Mouse (Mus musculus): ENCODE results near the gene Unkl.
"Not testable (repeated sequence)": the region's sequence is repeated elsewhere in the genome, so short reads cannot be mapped to it uniquely, and the experiment has no call there.

Gene Unkl

DNA sequence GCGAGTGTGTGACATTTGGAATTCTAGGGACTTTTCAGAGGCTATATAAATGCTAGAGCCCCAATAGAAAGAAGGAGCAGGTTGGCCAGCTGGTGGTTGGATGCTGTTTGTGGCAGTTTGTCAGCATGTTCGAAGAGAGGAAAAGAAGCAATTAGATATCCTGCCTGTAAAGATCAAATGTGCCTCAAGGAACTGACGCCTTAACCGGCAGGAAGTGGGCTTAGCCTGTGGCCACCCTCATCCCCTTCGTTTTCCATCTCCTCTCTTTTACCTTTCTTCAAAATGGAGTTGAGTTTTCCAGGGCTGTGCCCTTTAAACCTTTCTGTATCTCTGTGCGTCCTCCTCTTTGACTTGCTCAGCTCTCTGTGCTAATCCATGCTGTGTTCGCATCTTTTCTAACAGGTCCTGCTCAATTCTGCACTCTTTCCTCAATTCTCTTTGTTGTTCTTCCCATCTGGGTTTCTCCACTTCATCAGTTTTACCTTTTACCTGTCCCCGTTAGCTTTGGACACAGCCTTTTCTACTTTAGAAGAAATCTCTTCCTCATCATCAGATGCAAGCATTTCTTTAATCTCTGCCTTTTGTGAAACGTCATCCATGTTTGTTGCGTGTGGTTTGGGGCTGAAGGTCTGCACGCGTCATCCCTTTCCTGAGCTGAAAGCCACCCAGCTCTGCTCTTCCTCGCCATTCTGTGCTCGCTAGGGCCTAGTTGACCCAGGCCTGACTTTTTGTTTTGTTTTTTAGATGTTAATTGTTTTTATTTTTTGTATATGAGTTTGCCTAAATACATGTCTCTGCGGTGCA, 31.5 kb downstream of the Unkl start:
- no peak for DNase-seq (ENCODE audit: extremely low read depth, low read depth)

DNA sequence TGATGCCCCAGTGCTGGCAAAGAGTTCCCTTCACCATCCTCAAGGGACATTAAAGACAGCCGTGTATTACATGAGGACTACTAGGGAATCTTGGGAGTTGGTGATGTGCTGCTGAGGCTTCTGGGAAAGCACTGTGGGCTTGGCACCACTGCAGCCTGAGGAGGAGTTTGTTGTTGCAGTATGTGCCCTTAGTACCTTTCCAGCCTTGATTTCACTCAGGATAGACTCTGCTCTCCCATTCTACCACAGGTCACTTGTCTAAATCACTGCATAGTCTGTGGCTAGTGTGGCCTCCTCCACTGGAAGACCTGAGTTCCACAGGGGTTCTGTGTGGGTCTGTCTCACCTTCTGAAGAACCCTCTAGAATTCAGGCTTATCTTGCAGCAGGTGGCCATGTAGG, 32.5 kb downstream of the Unkl start:
- no peak for DNase-seq (ENCODE audit: extremely low read depth, low read depth)

DNA sequence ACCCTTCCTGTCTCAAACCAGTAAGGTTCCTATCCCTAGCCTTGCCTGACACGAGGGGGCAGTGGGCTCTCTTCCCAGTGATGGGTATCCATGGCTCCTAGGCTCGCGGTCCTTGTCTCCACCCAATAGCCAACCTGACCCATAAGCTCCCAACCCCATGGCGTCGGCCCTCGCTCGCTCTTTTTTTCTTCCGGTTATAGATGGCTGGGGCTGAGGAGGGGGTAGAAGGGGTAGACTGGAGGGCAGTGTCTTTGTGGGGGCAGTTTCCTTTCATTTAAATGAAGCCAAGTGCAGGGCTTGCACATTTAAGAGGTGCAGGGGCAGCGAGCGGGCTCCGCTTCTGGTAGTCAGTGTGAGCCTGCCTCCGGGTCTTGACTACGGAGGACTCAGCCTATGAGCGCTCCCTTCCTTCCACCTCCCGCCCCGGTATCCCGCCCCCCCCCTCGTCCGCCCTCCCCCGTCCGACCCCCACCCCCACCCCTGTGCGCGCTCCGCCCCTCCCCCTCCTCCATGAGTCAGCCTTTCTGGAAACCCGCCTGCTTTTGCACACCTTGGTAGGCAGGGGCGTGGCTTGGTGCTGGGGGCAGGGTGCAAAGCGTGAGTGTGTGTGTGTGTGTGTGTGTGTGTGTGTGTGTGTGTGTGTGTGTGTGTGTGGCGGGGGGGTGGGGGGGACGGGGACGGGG, 33.8 kb downstream of the Unkl start:
- DNase-seq (ENCODE audit: extremely low read depth, low read depth) = no peak

DNA sequence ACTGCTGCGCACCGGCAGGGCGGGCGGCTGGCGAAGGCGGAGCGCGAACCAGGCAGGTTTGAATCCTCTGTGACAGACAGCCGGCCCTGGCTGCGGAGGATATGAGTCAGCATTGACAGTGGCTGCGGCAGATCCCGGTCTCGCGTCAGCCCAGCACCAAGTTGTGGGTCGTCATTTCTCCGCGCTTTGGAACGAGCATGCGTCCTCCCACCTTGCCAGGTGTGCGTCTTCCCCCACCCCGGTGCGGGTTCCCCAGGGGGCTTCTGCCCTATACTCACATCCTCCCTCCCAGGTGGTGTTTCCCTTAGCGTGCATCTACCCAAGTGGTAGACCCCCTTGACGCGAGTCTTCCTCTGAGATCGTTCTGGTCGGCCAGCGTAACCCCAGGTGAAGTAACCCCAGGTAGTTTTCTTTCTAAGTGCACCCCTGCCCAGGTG, 34.3 kb downstream of the Unkl start:
- DNase-seq (ENCODE audit: extremely low read depth, low read depth) = not testable (repeated sequence)

DNA sequence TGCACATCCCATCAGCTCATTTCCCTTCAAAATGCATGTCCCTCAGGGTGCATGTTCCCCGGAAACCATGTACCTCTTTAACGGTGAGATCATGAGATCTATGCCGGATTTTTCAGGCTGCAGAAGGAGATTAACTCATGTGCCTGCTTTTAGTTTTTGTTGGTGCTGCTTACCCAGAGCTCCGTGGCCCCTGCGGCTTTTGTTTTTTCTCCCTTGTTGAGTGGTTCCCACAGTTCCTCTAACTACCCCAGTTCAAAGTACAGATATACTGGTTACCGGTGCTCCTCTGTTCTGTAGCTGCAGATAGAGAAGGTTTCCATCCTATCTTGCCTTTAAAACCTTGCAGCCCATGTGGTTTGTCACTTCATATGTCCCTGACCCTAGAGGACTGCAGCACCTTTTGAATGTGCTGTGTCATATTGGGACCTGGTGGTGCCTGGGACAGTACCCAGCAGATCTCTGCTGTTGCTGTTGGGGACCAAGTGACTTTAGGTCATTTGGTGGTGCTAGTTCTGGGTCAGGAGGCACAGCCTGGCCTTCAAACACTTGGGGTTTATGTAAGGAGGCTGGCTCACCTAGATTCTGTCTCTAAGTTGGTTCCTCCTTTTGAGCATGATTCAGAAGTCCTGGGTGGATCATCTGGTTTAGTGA, 34.9 kb downstream of the Unkl start:
- peak; percentile 78 for DNase-seq (ENCODE audit: extremely low read depth, low read depth)

DNA sequence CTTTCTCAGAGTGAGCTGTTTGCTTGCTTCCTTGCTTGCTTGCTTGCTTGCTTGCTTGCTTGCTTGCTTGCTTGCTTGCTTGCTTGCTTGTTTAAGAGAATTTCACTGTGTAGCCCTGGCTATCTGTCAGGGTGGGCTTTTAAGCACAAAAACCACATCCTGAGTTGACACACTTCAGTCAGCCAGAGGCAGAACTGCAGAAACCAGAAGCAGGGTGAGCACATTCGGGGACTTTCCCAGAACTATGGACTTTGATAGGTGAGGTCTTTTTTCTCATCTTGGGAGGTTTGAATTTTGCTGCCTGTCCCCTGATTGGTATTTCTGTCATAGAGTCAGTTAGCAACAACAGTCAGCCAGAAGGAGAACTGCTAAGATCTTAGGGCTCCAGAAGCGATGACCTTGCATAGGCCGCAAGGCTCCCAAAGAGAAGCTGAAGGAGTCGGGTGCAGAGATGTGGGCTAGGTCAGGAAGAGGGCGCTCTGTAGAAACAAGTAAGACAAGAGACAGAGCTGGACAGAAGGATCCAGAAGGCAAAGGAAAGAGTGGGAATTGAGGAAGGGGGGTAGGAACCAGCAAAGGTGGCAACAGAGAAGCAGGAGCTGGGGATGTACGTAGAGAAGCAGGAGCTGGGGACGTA, 36.5 kb downstream of the Unkl start:
- DNase-seq (ENCODE audit: extremely low read depth, low read depth) = no peak

DNA sequence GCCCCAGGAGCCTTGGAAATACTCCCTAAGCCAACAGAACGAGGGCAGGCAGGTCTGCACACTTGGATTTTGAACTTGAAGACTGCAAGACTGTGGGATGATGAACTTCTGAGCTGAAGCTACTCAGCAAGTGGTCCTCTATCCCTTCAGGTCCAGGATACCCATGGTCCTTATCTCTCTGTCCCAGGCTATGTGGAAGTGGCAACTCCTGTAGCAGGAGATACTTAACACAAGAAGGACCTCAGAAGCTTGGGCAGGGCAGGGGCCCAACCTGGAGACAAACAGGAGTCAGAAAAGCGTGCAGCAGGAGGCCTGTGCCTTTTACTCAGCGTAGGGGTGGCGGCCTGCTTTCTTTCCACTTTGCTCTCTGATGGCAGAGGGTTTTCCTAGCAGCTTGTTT, 37.5 kb downstream of the Unkl start:
- DNase-seq (ENCODE audit: extremely low read depth, low read depth) = peak; percentile 92

DNA sequence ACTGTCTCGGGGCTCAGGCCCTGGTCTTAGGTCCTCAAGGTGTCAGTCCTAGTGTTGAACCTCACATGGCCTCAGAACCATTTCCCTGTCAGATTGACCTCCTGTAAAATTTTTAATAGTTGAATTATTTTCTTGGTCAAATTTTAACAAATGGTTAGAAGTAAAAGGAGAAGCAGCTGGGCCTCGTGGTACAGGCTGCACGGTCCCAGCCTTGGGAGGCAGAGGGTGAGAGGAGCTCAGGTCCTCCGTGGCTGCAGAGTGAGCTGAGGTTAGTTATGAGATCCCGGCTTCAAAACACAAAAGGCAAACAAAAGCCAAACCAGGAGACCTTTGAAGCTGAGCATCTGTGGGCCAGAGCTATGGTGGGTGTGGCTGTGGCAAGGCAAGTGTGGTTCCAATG, 39.8 kb downstream of the Unkl start:
- DNase-seq (ENCODE audit: extremely low read depth, low read depth) = no peak

DNA sequence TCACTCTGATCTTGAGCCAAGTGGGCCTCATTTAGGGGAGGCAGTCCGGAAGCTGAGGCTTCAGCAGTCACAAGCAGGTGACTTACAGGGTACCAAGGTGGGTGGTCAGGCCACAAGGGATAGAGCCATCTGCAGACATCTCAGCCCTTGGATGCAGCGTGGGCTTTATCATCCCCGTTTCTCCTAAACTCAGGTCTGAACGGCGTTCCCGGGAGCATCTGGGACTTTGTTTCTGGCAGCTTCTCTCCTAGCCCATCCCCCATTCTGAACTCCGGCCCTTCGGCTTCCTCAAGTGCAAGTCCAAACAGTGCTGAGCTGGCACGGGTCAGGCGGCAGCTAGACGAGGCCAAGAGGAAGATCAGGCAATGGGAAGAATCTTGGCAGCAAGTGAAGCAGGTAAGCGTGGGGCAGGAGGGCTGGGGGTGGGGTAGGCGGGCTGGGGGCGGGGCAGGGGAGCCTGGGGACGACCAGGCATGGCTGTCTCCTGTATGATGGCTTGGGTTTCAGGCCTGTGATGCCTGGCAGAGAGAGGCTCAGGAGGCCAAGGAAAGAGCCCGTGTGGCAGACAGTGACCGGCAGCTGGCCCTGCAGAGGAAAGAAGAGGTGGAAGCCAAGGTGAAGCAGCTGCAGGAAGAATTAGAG, 41.9 kb downstream of the Unkl start:
- not testable (repeated sequence) for DNase-seq (ENCODE audit: extremely low read depth, low read depth)

DNA sequence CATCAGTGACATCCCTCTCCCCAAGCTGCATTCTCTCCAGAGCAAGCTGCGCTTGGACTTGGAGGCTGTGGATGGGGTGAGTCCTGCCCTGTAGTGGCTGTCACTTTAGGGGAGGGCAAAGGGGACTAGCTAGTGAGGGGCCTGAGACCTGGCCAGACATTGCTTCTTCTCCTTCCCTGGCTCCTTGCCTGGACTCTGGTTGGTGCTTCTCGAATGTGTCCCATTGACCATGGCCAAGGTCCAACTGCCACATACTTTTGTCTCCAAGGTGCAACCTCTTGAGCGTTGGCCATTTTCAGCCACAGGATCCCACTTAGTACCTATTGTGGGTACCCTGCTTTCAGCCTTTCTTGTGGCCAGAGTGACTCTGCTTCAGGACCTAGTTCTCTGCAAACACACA, 42.5 kb downstream of the Unkl start:
- DNase-seq (ENCODE audit: extremely low read depth, low read depth) = no peak

DNA sequence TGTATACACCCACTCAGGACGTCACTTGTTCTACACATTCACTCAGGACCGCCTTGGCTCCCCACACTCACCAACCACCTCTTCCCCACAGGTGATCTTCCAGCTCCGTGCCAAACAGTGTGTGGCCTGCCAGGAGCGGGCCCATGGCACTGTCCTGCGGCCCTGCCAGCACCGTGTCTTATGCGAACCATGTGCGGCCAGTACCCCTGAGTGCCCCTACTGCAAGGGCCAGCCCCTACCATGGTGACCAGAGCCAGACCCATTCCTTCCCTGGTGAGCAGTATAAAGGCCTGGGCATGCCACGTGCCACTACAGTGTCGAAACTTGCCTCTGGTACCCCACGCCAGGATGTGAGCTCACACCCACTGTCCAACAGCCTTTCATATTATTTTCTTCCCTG, 43.4 kb downstream of the Unkl start:
- not testable (repeated sequence) for DNase-seq (ENCODE audit: extremely low read depth, low read depth)

DNA sequence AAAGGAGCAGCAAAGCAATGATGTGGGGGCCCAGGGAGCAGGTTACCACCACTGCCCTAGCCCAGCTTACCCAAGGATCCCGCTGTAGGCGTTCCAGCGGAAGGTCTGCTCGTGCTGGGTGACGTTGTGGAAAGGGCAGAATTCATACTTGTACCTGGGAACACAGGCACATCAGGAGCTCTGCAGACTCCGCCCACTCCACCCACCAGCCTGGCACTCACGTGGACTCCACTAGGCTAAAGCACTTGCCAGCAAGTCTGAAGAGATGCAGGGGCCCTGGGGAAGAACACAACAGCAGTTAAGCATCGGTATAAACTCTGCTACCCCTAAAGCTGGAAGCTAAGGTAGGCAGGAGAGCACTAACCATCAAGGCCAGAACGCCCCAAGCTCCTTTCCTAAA, 47.4 kb downstream of the Unkl start:
- DNase-seq (ENCODE audit: extremely low read depth, low read depth) = no peak

DNA sequence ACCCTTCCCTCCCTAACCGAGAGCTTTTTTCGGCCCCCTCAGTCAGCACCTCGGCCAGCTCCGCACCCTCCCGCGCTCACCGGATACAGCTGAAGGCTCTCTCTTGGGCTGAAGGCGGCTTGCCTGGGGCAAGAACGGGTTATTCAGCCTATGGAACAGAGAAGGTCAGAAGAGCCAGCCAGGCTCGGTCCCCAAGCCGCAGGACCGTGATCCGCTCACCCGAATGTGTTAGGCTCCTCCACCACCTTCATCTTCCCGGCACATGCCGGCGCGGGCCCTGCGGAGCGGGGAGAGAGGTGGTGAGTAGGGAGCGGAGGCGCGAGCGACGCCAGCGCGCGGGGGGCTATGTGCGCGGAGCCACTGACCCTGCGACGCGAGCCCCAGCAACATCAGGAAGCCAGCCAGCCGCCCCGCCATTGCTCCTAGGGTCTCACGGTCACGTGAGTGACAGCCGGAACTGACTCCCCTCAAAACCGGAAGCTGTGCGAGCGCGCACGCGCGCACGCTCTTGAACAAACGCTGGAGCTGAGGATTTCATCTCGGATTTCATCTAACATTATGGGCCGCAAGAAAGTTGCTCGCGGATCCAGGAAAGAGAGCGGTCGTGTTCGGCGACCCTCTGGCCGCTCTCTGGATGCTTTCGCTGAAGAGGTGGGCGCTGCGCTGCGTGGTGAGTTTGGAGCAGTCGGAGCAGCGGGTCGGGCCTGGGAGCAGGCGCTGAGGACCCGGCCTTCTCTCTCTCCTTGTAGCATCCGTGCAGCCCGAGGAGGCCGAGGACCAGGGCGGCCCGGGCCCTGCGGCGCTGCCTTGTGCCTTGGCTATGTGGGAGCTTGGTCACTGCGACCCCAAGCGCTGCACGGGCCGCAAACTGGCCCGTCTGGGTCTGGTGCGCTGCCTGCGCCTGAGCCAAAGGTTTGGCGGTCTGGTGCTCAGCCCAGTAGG, 51.8 kb downstream of the Unkl start, which contains the start of the genes Gnptg and Tsr3:
Gene Gnptg (minus strand): TSS at position 430 of the 942 bp plus-strand sequence.
Gene Tsr3 (plus strand): TSS at position 476 of the 942 bp plus-strand sequence.
- peak; percentile 85 for DNase-seq (ENCODE audit: extremely low read depth, low read depth)

DNA sequence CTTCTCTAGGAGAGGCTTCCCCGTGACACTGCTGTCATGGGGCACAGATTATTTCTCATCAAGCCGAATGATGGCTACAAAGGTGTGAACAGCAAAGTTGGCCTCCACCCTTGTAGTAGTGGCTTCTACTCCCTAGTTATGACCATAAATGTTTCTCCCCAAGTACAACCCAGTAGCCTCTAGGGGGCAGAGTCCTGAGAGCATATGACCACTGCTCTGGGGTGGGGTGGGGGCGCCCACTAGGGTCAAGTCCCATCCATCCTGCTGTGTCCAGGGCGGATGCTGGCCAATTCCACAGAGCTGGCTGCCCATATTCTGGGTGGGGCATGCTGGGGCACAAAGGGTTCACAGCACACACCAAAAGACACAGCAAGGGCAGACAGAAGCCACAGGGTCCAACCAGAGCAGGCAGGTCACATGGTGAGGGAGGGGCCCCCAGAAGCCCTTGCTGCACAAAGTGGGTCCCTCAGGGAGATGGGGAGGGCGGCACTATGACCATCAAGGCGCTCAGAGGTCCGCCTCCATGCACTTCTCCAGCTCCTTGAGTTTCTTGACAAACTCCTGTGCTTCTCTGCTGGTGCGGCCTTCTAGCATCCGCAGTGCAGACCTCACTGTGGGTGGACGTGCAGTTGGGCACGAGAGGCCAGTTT, 55.1 kb downstream of the Unkl start:
- DNase-seq (ENCODE audit: extremely low read depth, low read depth) = no peak

DNA sequence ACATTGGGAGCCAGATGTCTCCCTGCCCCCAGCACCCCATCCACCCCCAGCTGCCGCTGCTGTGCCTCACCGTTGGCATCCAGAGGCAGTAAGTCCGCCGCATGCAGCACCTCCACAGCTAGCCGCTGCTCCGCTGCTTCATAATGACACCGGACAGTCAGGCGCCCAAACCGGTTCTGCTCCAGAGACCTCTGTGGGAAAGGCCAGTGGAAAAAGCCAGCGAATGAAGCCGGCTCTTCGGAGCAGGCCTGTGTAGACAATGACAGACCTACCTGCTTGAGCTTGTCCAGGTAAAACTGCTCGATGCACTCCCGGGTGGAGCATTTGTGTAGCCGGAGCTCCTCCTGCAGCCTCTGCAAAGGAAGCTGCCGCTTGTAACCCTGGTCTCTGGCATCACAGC, 56.0 kb downstream of the Unkl start:
- no peak for DNase-seq (ENCODE audit: extremely low read depth, low read depth)

DNA sequence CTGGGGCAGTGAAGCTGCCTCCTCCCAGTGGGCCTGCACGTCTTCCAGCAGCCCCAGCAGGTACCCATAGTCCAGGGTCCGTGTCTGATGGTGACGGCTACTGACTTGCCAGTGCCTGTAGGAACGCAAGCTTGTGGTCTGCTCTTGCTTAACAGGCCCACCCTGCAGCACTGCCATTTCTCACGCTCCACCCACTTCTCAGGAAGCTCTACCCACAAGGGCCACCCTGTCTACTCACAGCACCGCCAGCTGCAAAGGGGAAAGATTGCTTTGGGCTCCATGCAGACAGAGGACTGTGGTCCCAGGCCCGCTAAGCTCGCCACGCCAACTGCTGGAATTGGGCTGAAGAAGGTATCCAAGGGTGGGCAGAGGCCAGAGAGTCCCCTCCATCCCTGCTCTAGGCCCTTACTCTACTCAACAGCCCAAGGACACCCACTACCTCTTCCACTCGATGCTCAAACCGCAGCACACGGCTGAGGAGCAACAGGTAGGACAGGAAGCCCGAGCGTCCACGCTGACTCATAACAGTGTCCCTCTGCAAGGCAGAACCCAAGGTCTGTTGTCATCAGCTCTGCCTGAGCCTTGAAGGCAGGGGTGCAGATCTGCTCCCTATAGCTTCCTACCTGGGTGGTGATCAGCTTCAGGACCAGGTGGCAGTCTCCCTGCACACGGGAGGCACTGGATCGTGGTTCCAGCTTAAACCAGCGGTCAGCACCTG, 60.0 kb downstream of the Unkl start:
- DNase-seq (ENCODE audit: extremely low read depth, low read depth) = no peak

DNA sequence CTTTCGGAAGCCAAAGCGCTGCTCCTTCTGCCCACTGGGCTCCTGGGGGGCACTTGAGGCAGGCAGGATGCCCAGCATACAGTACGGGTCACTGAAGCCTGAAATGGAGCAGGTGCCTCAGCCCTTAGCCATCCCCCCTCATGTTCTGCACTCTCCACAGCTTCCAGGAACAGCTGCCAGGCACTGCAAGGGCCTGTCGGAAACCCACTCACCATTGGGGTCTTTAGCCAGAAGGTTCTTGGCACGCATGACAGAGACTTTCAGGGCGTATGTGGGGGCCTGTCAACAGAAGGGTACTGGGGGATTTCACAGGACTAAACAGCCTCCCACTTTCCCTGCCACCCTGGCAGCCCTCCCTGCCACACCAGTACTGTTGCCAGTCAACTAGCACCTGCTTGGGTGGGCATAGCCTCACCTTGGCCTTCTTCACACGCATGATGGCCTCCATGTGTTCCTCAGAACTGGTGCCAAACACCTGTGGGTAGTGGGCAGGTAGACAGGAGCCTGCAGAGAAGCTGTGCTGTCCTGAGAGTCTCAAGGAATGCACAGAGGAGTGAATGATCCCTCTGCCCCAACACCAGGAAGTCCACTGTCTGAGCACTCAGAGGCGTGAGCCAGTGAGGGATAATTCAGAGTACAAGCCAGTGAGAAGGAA, 62.1 kb downstream of the Unkl start:
- DNase-seq (ENCODE audit: extremely low read depth, low read depth) = no peak

DNA sequence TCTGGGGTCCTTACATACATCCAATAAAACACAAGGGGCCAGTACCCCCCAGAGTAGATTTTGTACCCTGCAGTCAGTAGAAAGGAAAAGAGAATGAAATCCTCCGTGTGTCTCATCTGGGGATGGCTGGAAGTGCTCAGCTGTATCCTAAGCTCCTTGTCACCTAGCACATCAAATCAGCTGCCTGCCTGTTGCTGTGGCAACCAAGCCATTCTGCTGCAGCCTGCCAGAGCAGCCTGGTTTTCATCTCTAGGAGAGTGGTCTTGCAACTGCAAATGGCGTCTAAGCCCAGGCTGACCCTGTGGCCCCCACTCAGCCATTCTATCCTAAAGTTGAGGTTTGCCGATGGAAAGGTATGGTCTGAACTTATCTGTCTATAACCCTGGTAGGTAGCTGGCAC, 64.4 kb downstream of the Unkl start:
- no peak for DNase-seq (ENCODE audit: extremely low read depth, low read depth)
